Mouse (Mus musculus): ENCODE results near the gene Gm38100. TPM values are rescaled to one million over a fixed set of nuclear protein-coding genes. Genes with fewer than 3 reads are reported as not detected.

Gm38100 gene
- polyA plus RNA-seq, 1 experiment from 2014 or later: not detected

DNA sequence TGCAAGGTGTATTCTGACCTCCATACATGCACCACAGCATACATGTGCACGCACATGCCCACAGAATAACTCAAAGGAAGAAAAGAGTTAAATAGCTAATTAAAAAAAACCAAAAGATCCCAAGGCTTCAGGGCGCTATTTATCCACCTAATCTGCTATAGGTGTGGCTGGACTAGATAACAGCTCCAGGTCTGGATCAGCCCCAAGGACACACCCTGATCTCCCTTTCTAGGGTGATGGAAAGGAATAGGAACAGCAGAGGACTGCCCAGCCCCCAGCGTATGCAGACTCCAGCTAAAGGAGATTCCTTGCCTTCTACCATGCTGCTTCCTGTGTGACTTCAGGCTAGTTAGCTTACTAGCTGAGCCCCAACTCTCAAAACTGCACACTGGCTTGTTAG is 8.1 kb upstream of the Gm38100 start:
- 86% methylated on average over 3 of the region's 3 CpGs for WGBS
- Histone ChIP-seq H3K27ac (ENCODE audit: low read depth, low read length) (no peak overlapping the region), H3K27me3 (ENCODE audit: control insufficient read depth, insufficient read depth, low read length) (no peaks in the 10 kb centered on the region), H3K9me3 (ENCODE audit: control insufficient read depth, low read length) (no peaks in the 10 kb centered on the region), H3K4me2 (replicated peaks; ENCODE audit: low read depth, low read length) (no peak overlapping the region), H3K4me1 (replicated peaks; ENCODE audit: control insufficient read depth, insufficient read depth, low read length) (no peaks in the 10 kb centered on the region), H3K36me3 (ENCODE audit: control insufficient read depth, insufficient read depth, low read length) (peaks cover 2% of the 10 kb centered on the region; the same call in 1 of the 2 replicates), H3K4me3 (ENCODE audit: low read depth, low read length) (no peak overlapping the region), H3K9ac (ENCODE audit: low read depth, low read length) (no peak overlapping the region)
- ATAC-seq (ENCODE audit: low FRiP score) (no peak), DNase-seq (ENCODE audit: low spot score) (no peak)

DNA sequence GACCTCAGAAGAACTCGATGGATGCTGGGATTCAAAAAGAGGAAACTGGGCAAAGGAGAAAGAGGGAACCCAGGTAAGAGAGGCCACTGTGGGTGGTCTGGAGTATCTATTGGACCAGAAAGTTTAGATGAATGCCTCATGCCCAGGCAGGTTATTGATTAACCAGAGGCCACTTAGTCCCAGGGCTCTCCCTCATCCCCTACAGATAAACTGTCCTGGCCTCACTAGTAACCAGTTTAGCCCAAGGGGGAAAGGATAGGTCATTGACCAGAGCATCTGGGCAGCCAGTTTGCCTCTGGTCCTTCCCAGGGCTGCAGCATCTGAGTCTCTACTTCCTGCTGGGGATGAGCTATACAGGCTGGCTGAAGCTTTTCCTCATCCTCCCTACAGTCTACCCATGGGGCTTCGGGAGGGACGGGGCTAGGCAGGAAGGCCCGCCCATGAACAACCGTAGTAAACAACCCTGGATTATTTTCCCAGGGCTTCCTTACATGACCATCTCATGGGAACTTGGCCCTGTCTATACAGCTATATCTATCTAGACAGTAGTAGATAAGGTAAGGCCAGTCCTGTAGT is 6.3 kb upstream of the Gm38100 start:
- ATAC-seq (ENCODE audit: low FRiP score): no peak
- DNase-seq (ENCODE audit: low spot score): no peak
- no peak overlapping the region for H3K9ac ChIP-seq (ENCODE audit: low read depth, low read length)
- H3K27me3 ChIP-seq (ENCODE audit: control insufficient read depth, insufficient read depth, low read length): no peaks in the 10 kb centered on the region
- H3K4me2 ChIP-seq (replicated peaks; ENCODE audit: low read depth, low read length): no peak overlapping the region
- no peak overlapping the region for H3K27ac ChIP-seq (ENCODE audit: low read depth, low read length)
- H3K4me3 ChIP-seq (ENCODE audit: low read depth, low read length): no peak overlapping the region
- no peaks in the 10 kb centered on the region for H3K9me3 ChIP-seq (ENCODE audit: control insufficient read depth, low read length)
- H3K36me3 ChIP-seq (ENCODE audit: control insufficient read depth, insufficient read depth, low read length): peaks cover under 1% of the 10 kb centered on the region; the same call in 1 of the 2 replicates
- H3K4me1 ChIP-seq (replicated peaks; ENCODE audit: control insufficient read depth, insufficient read depth, low read length): no peaks in the 10 kb centered on the region
- WGBS: 71% methylated on average over 5 of the region's 5 CpGs

DNA sequence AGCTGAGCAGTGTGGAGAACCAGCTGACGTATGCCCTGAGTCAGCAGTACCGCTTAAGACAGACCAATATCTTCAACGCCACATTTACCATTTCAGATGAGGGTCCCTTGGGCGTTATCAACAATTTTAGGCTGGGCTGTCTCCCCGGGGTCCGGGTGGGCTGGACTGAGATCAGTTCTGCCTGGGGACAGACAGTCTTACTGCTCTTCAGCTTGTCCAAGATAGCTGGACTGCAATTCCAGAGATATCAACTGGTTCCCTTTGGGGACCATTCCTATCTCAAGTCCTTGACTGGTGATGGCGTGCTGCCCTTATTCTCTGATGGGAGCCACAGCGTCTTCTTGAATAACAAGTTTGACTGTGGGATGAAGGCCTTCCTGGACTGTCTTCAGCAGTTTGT is 962 bp downstream of the Gm38100 start:
- Histone ChIP-seq H3K27ac (ENCODE audit: low read depth, low read length) (no peak overlapping the region), H3K4me2 (replicated peaks; ENCODE audit: low read depth, low read length) (no peak overlapping the region), H3K9me3 (ENCODE audit: control insufficient read depth, low read length) (no peaks in the 10 kb centered on the region), H3K27me3 (ENCODE audit: control insufficient read depth, insufficient read depth, low read length) (no peaks in the 10 kb centered on the region), H3K9ac (ENCODE audit: low read depth, low read length) (no peak overlapping the region), H3K4me3 (ENCODE audit: low read depth, low read length) (no peak overlapping the region), H3K4me1 (replicated peaks; ENCODE audit: control insufficient read depth, insufficient read depth, low read length) (no peaks in the 10 kb centered on the region), H3K36me3 (ENCODE audit: control insufficient read depth, insufficient read depth, low read length) (no peaks in the 10 kb centered on the region)
- ATAC-seq (ENCODE audit: low FRiP score) (no peak), DNase-seq (ENCODE audit: low spot score) (no peak)
- WGBS: 97% methylated on average over 8 of the region's 8 CpGs

DNA sequence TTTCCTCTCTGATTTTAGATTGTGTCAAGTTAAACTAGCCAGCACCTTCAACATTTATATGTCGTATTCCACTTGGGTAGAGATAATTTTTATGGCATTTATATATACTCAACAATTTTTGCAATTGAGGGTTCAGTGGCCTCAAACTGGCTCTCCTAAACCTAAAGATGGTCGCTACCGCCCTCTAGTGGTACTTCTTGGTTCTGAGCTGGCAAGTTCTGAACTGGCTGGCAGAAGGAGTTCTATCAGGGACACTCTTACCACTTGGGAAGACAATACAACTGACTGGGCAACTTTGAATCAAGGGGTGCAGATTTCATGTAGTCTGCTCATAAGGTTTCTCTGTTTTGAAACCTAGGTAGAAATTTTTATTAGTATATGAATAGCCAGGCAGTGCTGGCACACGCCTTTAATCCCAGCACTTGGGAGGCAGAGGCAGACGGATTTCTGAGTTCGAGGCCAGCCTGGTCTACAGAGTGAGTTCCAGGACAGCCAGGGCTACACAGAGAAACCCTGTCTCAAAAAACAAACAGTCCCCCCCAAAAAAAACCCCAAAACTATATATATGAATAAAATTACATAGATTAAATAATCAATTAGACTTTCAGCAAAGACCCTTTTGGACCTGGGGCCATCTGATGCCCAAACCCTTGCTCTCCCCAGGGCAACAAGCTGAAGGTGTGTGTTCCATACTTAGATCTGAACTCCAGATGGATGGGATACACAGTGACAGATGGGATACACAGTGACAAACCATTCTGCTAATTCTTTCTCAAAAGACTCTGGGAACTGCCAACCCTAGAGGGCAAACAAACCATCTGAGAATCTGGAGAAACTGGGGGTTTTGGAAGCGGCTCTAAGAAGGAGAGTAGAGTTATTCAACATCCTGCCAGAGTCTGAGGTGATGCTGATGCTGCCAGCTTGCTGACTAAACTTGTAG is 4.0 kb downstream of the Gm38100 start:
- DNase-seq (ENCODE audit: low spot score) (peak; percentile 84), ATAC-seq (ENCODE audit: low FRiP score) (peak; percentile 53; the same call in 1 of the 2 replicates)
- Histone ChIP-seq H3K36me3 (ENCODE audit: control insufficient read depth, insufficient read depth, low read length) (no peaks in the 10 kb centered on the region), H3K9ac (ENCODE audit: low read depth, low read length) (no peak overlapping the region), H3K27me3 (ENCODE audit: control insufficient read depth, insufficient read depth, low read length) (no peaks in the 10 kb centered on the region), H3K27ac (ENCODE audit: low read depth, low read length) (no peak overlapping the region), H3K4me3 (ENCODE audit: low read depth, low read length) (no peak overlapping the region), H3K4me1 (replicated peaks; ENCODE audit: control insufficient read depth, insufficient read depth, low read length) (no peaks in the 10 kb centered on the region), H3K4me2 (replicated peaks; ENCODE audit: low read depth, low read length) (no peak overlapping the region), H3K9me3 (ENCODE audit: control insufficient read depth, low read length) (no peaks in the 10 kb centered on the region)
- WGBS: 54% methylated on average over 7 of the region's 7 CpGs

DNA sequence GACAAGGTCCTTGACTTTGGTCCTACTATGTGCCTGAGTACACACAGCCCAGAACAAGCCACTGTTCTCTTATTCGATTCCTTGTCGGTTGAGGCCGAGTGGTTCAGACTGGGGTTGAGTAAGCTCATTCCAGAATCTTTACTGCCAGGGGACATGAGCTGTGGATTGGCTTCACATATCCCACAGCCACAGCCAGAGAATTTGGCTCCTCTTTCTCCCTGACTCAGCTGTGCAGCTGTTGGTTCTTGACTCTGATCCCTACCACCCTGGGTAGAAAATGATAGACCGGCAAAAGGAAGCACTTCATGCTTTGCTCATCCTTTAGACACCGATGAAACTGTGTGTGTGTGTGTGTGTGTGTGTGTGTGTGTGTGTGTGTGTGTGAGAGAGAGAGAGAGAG is 11.3 kb downstream of the Gm38100 start:
- Histone ChIP-seq H3K9ac (ENCODE audit: low read depth, low read length) (no peak overlapping the region), H3K27ac (ENCODE audit: low read depth, low read length) (no peak overlapping the region), H3K4me3 (ENCODE audit: low read depth, low read length) (no peak overlapping the region), H3K27me3 (ENCODE audit: control insufficient read depth, insufficient read depth, low read length) (no peaks in the 10 kb centered on the region), H3K4me1 (replicated peaks; ENCODE audit: control insufficient read depth, insufficient read depth, low read length) (no peaks in the 10 kb centered on the region), H3K4me2 (replicated peaks; ENCODE audit: low read depth, low read length) (no peak overlapping the region), H3K36me3 (ENCODE audit: control insufficient read depth, insufficient read depth, low read length) (no peaks in the 10 kb centered on the region), H3K9me3 (ENCODE audit: control insufficient read depth, low read length) (no peaks in the 10 kb centered on the region)
- WGBS: 97% methylated on average over 5 of the region's 5 CpGs
- no peak for DNase-seq (ENCODE audit: low spot score)
- ATAC-seq (ENCODE audit: low FRiP score): no peak

DNA sequence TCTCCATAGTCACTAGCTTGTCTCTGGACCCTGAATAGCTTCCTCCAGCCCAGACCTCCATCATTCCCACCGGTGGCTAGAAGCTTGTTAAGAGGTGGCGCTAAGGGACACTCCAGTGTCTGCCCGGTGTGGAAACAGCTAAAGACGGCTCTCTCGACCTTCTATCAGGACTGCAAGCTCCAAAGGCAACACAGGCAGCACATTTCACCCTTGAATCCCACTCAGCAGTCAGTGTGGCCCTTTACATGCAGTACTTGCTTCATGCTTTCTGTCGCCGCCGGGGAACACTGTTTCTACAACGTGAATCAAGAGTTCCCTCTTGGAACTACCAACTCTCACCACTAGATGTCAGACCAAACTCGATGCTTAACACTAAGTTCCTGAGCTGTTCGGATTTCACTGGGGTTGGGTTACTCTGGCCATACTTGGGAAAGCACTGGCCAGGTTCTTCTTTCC is 16.2 kb downstream of the Gm38100 start:
- H3K4me2 ChIP-seq (replicated peaks; ENCODE audit: low read depth, low read length): 0 out of 2 replicates have a peak overlapping the region, but pooled peaks have one; percentile 12
- H3K27ac ChIP-seq (ENCODE audit: low read depth, low read length): no peak overlapping the region
- H3K9ac ChIP-seq (ENCODE audit: low read depth, low read length): no peak overlapping the region
- H3K27me3 ChIP-seq (ENCODE audit: control insufficient read depth, insufficient read depth, low read length): no peaks in the 10 kb centered on the region
- ATAC-seq (ENCODE audit: low FRiP score) (peak; percentile 80), DNase-seq (ENCODE audit: low spot score) (peak; percentile 88)
- H3K4me1 ChIP-seq (replicated peaks; ENCODE audit: control insufficient read depth, insufficient read depth, low read length): no peaks in the 10 kb centered on the region
- WGBS: 15% methylated on average over 11 of the region's 11 CpGs
- H3K36me3 ChIP-seq (ENCODE audit: control insufficient read depth, insufficient read depth, low read length): no peaks in the 10 kb centered on the region
- no peaks in the 10 kb centered on the region for H3K9me3 ChIP-seq (ENCODE audit: control insufficient read depth, low read length)
- no peak overlapping the region for H3K4me3 ChIP-seq (ENCODE audit: low read depth, low read length)

DNA sequence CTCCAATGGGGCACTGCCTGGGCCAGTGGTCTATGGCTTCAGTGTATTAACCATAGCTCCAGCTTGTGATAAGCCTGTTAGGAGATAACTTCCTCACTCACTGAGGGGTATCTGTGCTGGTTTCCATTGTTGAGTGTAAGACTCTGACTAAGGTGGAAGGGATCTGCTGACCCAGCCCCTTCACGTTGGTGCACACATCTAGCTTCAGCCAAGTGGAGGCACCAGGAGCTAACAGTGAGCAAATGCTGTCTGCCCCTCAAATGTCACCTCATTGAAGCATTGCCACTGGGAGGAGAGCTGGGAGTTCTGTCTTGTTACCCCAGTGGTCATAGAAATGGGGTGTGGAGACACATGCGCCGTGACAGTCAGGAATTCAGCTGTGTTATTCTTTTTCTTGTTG is 18.6 kb downstream of the Gm38100 start:
- Histone ChIP-seq H3K9ac (ENCODE audit: low read depth, low read length) (no peak overlapping the region), H3K4me1 (replicated peaks; ENCODE audit: control insufficient read depth, insufficient read depth, low read length) (no peaks in the 10 kb centered on the region), H3K36me3 (ENCODE audit: control insufficient read depth, insufficient read depth, low read length) (no peaks in the 10 kb centered on the region), H3K9me3 (ENCODE audit: control insufficient read depth, low read length) (no peaks in the 10 kb centered on the region), H3K4me2 (replicated peaks; ENCODE audit: low read depth, low read length) (no peak overlapping the region), H3K4me3 (ENCODE audit: low read depth, low read length) (no peak overlapping the region), H3K27ac (ENCODE audit: low read depth, low read length) (no peak overlapping the region), H3K27me3 (ENCODE audit: control insufficient read depth, insufficient read depth, low read length) (no peaks in the 10 kb centered on the region)
- DNase-seq (ENCODE audit: low spot score) (no peak), ATAC-seq (ENCODE audit: low FRiP score) (no peak)
- 81% methylated on average over 3 of the region's 3 CpGs for WGBS

DNA sequence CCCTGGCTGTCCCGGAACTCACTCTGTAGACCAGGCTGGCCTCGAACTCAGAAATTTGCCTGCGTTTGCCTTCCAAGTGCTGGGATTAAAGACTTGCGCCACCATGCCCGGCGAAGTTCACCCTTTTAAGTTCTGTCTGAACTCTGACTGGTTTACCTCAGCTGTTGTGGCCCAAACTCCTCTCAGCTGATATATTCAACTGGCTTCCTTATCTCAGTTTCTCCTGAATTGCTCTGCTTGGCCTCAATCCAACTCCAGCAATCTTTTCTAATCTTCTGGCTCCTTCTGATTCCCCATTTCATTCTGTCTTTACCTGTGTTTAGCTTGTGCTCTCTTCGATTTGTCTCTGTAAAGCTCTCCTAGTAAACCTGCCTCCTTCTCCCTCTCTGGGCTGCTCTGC is 23.0 kb downstream of the Gm38100 start:
- H3K4me3 ChIP-seq (ENCODE audit: low read depth, low read length): no peak overlapping the region
- H3K4me1 ChIP-seq (replicated peaks; ENCODE audit: control insufficient read depth, insufficient read depth, low read length): no peaks in the 10 kb centered on the region
- H3K9me3 ChIP-seq (ENCODE audit: control insufficient read depth, low read length): no peaks in the 10 kb centered on the region
- WGBS: 89% methylated on average over 7 of the region's 7 CpGs
- no peaks in the 10 kb centered on the region for H3K36me3 ChIP-seq (ENCODE audit: control insufficient read depth, insufficient read depth, low read length)
- ATAC-seq (ENCODE audit: low FRiP score) (no peak), DNase-seq (ENCODE audit: low spot score) (no peak)
- H3K27ac ChIP-seq (ENCODE audit: low read depth, low read length): no peak overlapping the region
- no peak overlapping the region for H3K9ac ChIP-seq (ENCODE audit: low read depth, low read length)
- no peaks in the 10 kb centered on the region for H3K27me3 ChIP-seq (ENCODE audit: control insufficient read depth, insufficient read depth, low read length)
- no peak overlapping the region for H3K4me2 ChIP-seq (replicated peaks; ENCODE audit: low read depth, low read length)

Measured in hindbrain, embryonic 11.5 days (tissue).